Mouse (Mus musculus): ENCODE results near the gene Ggnbp2. TPM values are rescaled to one million over a fixed set of nuclear protein-coding genes. Genes with fewer than 3 reads are reported as not detected.

Ggnbp2 gene
- polyA plus RNA-seq, 2 experiments, result 48.5 to 63.7 TPM

- no peak for ATAC-seq (ENCODE audit: insufficient read depth)
- H3K4me2 ChIP-seq (ENCODE audit: low read depth), result peak overlapping the region; percentile 97
- DNase-seq (ENCODE audit: low read depth in 3 of 3, low spot score in 3 of 3), result no peak
- peak overlapping the region; percentile 99 for H3K9ac ChIP-seq (replicated peaks)
- peaks cover 27 to 38% of the 10 kb centered on the region in 2 experiments for H3K4me1 ChIP-seq (replicated peaks; ENCODE audit: control insufficient read depth in 2 of 2, insufficient read depth in 2 of 2, low read length in 1 of 2)
- H3K36me3 ChIP-seq (replicated peaks; ENCODE audit: control insufficient read depth, insufficient read depth, low read depth), result peaks cover 76% of the 10 kb centered on the region
- no peak for TF ChIP-seq CTCF (IDR thresholded peaks at IDR 0.05; ENCODE audit: low read depth)
- TF ChIP-seq EP300 (IDR thresholded peaks at IDR 0.05; ENCODE audit: low read depth), result no peak
- peak overlapping the region; percentile 93 to 96 for H3K4me3 ChIP-seq (ENCODE audit: insufficient read depth in 1 of 2, low read depth in 2 of 2, low read length in 2 of 2)
- H3K27me3 ChIP-seq (ENCODE audit: control insufficient read depth, insufficient read depth, low read length), result no peaks in the 10 kb centered on the region
- no peaks in the 10 kb centered on the region for H3K9me3 ChIP-seq (ENCODE audit: control insufficient read depth, low read length)
- peak overlapping the region; percentile 99 for H3K27ac ChIP-seq
- WGBS (ENCODE audit: insufficient replicate concordance), result 20% methylated on average over 3 of the region's 3 CpGs
Measured at GRCm38 (mm10) chr11:84827901-84828503, 42.6 kb downstream of the Ggnbp2 start.

DNA sequence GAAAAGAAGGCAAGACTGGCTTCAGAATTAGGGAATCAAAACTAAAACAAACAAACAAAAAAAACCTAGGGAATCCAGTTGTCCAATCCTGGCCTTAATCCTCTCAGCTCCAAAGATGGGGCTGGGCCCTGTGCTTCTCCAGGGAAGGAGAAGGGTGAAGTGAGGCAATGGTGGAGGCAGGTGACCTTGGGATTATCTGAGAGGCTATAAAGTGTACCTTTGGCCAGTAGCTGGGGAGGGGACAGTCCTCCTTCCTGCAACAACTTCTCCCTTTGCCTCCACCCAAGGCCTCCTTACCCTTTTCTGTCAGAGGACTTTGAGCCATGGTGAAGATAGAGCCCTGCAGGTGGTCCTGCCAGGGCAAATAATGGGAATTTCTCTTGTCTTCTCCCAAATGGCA is 43.1 kb downstream of the Ggnbp2 start:
- Histone ChIP-seq H3K4me2 (ENCODE audit: low read depth) (peak overlapping the region; percentile 97), H3K4me1 (replicated peaks; ENCODE audit: control insufficient read depth in 2 of 2, insufficient read depth in 2 of 2, low read length in 1 of 2) (peaks cover 27 to 42% of the 10 kb centered on the region in 2 experiments), H3K36me3 (replicated peaks; ENCODE audit: control insufficient read depth, insufficient read depth, low read depth) (peaks cover 76% of the 10 kb centered on the region), H3K9ac (replicated peaks) (peak overlapping the region; percentile 99), H3K27ac (peak overlapping the region; percentile 99), H3K27me3 (ENCODE audit: control insufficient read depth, insufficient read depth, low read length) (no peaks in the 10 kb centered on the region), H3K4me3 (ENCODE audit: insufficient read depth in 1 of 2, low read depth in 2 of 2, low read length in 2 of 2) (peak overlapping the region; percentile 93 to 96), H3K9me3 (ENCODE audit: control insufficient read depth, low read length) (no peaks in the 10 kb centered on the region)
- ATAC-seq (ENCODE audit: insufficient read depth) (no peak), DNase-seq (ENCODE audit: low read depth in 3 of 3, low spot score in 3 of 3) (no peak)
- TF ChIP-seq CTCF (IDR thresholded peaks at IDR 0.05; ENCODE audit: low read depth), result no peak
- TF ChIP-seq EP300 (IDR thresholded peaks at IDR 0.05; ENCODE audit: low read depth), result no peak

DNA sequence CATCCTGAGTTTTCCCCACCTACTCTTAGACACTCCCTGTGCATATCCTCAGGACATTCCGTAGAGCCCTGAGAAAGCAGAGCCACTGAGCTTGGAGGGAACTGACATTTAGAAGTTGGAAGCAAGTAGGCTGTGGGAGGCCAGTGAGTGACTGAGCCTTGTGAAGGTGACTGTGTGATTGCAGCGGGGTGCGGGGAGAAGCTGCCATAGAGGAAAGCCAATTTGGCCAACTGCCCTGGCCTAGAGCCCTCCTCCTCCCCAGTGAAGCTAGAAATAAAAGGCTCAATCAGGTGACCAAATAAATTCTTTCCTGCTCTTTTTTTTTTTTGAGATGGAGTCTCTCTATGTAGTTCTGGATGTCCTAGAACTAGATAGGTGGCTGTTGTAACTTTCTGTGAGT is 44.4 kb downstream of the Ggnbp2 start:
- H3K36me3 ChIP-seq (replicated peaks; ENCODE audit: control insufficient read depth, insufficient read depth, low read depth), result peaks cover 76% of the 10 kb centered on the region

DNA sequence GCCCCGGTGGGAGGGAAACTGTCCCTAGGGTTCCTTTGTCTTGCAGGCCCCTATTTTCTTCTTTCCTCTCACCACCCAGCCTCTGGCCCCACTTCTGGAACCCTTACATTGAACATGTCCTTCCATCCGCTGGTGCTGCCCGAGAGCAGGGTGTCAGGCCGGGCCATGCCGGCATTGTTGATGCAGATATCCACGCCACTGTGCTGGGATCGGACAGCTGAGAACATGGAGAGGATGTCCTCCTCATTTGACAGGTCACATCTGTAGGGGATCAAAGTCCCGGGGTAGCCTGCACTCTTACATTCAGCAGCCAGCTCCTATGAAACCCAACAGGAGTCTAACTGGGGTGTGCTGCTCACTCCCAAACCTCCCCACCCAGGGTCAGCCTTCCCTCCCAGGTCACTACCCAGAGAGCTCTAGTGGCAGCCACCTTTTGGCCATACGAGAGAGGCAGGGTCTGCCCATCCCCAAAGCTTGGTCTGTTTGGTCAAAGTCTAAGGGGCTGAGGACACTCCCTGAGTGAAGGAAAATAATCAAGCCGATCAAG is 45.3 kb downstream of the Ggnbp2 start:
- no peak for ATAC-seq (ENCODE audit: insufficient read depth)
- H3K4me3 ChIP-seq (ENCODE audit: insufficient read depth in 1 of 2, low read depth in 2 of 2, low read length in 2 of 2), result peak overlapping the region; percentile 74 to 96
- peaks cover 44 to 63% of the 10 kb centered on the region in 2 experiments for H3K4me1 ChIP-seq (replicated peaks; ENCODE audit: control insufficient read depth in 2 of 2, insufficient read depth in 2 of 2, low read length in 1 of 2)
- DNase-seq (ENCODE audit: low read depth in 3 of 3, low spot score in 3 of 3), result no peak
- H3K27me3 ChIP-seq (ENCODE audit: control insufficient read depth, insufficient read depth, low read length), result no peaks in the 10 kb centered on the region
- 83% methylated on average over 10 of the region's 10 CpGs for WGBS (ENCODE audit: insufficient replicate concordance)
- peak overlapping the region; percentile 99 for H3K9ac ChIP-seq (replicated peaks)
- no peak for TF ChIP-seq CTCF (IDR thresholded peaks at IDR 0.05; ENCODE audit: low read depth)
- TF ChIP-seq EP300 (IDR thresholded peaks at IDR 0.05; ENCODE audit: low read depth), result no peak
- no peaks in the 10 kb centered on the region for H3K9me3 ChIP-seq (ENCODE audit: control insufficient read depth, low read length)
- H3K36me3 ChIP-seq (replicated peaks; ENCODE audit: control insufficient read depth, insufficient read depth, low read depth), result peaks cover 76% of the 10 kb centered on the region
- peak overlapping the region; percentile 99 for H3K27ac ChIP-seq
- H3K4me2 ChIP-seq (ENCODE audit: low read depth), result peak overlapping the region; percentile 97

More for the DNA sequence above, 44.4 kb downstream of the Ggnbp2 start:
- peak overlapping the region; percentile 74 to 96 for H3K4me3 ChIP-seq (ENCODE audit: insufficient read depth in 1 of 2, low read depth in 2 of 2, low read length in 2 of 2)
- peak overlapping the region; percentile 99 for H3K9ac ChIP-seq (replicated peaks)
- DNase-seq (ENCODE audit: low read depth in 3 of 3, low spot score in 3 of 3) (no peak), ATAC-seq (ENCODE audit: insufficient read depth) (no peak)
- no peaks in the 10 kb centered on the region for H3K27me3 ChIP-seq (ENCODE audit: control insufficient read depth, insufficient read depth, low read length)
- H3K4me2 ChIP-seq (ENCODE audit: low read depth), result peak overlapping the region; percentile 97
- H3K27ac ChIP-seq, result peak overlapping the region; percentile 99
- TF ChIP-seq EP300 (IDR thresholded peaks at IDR 0.05; ENCODE audit: low read depth) (no peak), CTCF (IDR thresholded peaks at IDR 0.05; ENCODE audit: low read depth) (no peak)
- 68% methylated on average over 3 of the region's 3 CpGs for WGBS (ENCODE audit: insufficient replicate concordance)
- no peaks in the 10 kb centered on the region for H3K9me3 ChIP-seq (ENCODE audit: control insufficient read depth, low read length)
- H3K4me1 ChIP-seq (replicated peaks; ENCODE audit: control insufficient read depth in 2 of 2, insufficient read depth in 2 of 2, low read length in 1 of 2), result peaks cover 36 to 55% of the 10 kb centered on the region in 2 experiments

- peaks cover 76% of the 10 kb centered on the region for H3K36me3 ChIP-seq (replicated peaks; ENCODE audit: control insufficient read depth, insufficient read depth, low read depth)
- peaks cover 43 to 59% of the 10 kb centered on the region in 2 experiments for H3K4me1 ChIP-seq (replicated peaks; ENCODE audit: control insufficient read depth in 2 of 2, insufficient read depth in 2 of 2, low read length in 1 of 2)
- H3K9ac ChIP-seq (replicated peaks), result peak overlapping the region; percentile 99
- TF ChIP-seq CTCF (IDR thresholded peaks at IDR 0.05; ENCODE audit: low read depth) (no peak), EP300 (IDR thresholded peaks at IDR 0.05; ENCODE audit: low read depth) (peak; percentile 98)
- no peaks in the 10 kb centered on the region for H3K9me3 ChIP-seq (ENCODE audit: control insufficient read depth, low read length)
- H3K4me2 ChIP-seq (ENCODE audit: low read depth), result peak overlapping the region; percentile 97
- peak overlapping the region; percentile 99 for H3K27ac ChIP-seq
- 9% methylated on average over 10 of the region's 10 CpGs for WGBS (ENCODE audit: insufficient replicate concordance)
- DNase-seq (ENCODE audit: low read depth in 3 of 3, low spot score in 3 of 3) (peak; percentile 94 to 97 (median 95)), ATAC-seq (ENCODE audit: insufficient read depth) (peak; percentile 83)
- H3K27me3 ChIP-seq (ENCODE audit: control insufficient read depth, insufficient read depth, low read length), result no peaks in the 10 kb centered on the region
- peak overlapping the region; percentile 79 to 96 for H3K4me3 ChIP-seq (ENCODE audit: insufficient read depth in 1 of 2, low read depth in 2 of 2, low read length in 2 of 2)
Measured at GRCm38 (mm10) chr11:84823484-84823897, 47.1 kb downstream of the Ggnbp2 start.
